Mouse (Mus musculus): ENCODE data around the gene Pde9a.

The Pde9a gene

GRCm38 (mm10) chr17:31386766-31387275 lies 811 bp downstream of the Pde9a start:
- no peak for DNase-seq (ENCODE audit: low spot score)

- no peak for DNase-seq (ENCODE audit: low spot score)
Observed at GRCm38 (mm10) chr17:31389432-31390050, 3.5 kb downstream of the Pde9a start.

DNA sequence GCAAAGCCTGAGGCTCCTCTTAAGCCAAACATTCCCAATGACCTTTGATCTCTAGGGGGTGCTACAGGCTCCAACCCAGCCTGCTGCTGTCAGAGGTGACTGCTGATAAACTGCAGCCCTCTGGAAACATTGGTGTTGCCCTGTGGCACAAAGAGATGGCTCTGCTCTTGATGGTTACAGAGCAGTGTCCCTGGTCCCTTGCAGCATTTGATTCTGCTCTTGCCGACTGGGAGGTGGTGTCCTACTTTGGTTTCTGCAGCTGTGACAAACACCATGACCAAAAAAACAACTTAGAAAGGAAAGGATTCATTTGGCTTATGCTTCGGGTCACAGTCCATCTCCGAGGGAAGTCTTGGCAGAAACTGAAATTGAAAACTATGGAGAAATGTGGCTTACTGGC lies 5.5 kb downstream of the Pde9a start:
- no peak for DNase-seq (ENCODE audit: low spot score)

DNA sequence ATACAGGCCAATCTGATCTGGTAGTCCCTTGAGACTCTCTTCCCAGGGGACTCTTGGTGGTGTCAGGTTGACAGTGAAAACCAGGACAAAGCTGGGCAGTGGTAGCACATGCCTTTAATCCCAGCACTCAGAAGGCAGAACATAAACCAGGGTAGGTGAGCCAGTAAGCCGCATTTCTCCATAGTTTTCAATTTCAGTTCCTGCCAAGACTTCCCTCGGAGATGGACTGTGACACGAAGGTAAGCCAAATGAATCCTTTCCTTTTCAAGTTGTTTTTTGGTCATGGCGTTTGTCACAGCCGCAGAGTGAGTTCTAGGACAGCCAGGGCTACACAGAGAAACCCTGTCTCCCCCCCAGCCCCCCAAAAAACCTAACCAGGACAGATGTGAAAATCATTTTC lies 6.0 kb downstream of the Pde9a start:
- DNase-seq (ENCODE audit: low spot score), result no peak

GRCm38 (mm10) chr17:31393811-31394210 lies 7.8 kb downstream of the Pde9a start:
- DNase-seq (ENCODE audit: low spot score), result no peak

GRCm38 (mm10) chr17:31400294-31400693 lies 14.3 kb downstream of the Pde9a start:
- no peak for DNase-seq (ENCODE audit: low spot score)

GRCm38 (mm10) chr17:31401160-31401559 lies 15.2 kb downstream of the Pde9a start:
- DNase-seq (ENCODE audit: low spot score), result no peak

DNA sequence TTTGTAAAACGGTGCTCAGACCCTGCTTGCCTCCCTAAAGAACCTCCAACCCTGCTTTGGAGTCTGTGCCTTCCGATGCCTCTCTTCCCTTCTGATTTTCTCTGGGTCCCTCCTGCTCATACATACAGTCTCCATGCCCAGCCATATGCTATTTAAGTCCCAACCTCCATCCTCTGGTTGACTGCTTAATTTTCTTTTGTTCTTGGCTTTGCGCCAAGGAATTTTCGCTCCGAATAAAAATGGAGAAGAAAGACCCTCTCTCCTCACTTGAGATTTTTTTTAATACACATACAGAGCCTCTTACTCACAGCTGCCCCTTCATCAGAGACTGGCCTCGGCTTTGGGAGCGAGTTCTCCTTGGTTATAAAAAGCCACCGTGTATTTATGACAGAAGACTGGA lies 16.7 kb downstream of the Pde9a start:
- DNase-seq (ENCODE audit: low spot score), result no peak

- no peak for DNase-seq (ENCODE audit: low spot score)
Observed at GRCm38 (mm10) chr17:31405694-31406227, 19.8 kb downstream of the Pde9a start.

DNA sequence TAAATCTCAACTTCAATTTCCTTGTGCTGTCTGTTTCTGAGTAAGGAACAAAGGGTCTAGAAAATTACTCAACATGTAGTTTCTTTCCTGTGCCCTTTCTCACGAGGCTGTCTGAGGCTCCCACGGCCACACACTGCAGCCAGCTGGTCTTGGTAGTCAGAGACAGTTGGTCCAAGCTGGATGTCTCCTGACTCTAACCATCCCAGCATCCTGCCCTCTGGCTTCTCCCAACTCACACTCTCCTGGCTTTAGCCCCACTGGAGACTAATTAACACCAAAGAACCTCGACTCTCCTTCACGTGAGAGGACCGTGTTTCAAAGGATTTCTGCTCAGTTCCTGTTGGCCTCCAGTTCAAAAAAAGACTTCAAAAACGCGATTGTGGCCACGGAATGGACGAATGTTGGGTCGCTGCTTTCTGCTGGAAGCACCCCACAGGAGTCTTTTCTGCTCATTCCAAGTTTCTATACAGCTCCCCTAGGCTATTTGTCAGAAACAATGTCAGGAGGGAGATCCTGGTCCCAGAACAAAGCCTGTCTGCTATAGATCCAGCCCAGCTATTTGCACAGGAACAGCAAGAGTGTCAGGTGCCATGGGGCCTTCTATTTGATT lies 23.8 kb downstream of the Pde9a start:
- DNase-seq (ENCODE audit: low spot score), result no peak

- DNase-seq (ENCODE audit: low spot score), result no peak
Observed at GRCm38 (mm10) chr17:31415258-31415657, 29.2 kb downstream of the Pde9a start.

- DNase-seq (ENCODE audit: low spot score), result no peak
Observed at GRCm38 (mm10) chr17:31418804-31419597, 33.0 kb downstream of the Pde9a start.

DNA sequence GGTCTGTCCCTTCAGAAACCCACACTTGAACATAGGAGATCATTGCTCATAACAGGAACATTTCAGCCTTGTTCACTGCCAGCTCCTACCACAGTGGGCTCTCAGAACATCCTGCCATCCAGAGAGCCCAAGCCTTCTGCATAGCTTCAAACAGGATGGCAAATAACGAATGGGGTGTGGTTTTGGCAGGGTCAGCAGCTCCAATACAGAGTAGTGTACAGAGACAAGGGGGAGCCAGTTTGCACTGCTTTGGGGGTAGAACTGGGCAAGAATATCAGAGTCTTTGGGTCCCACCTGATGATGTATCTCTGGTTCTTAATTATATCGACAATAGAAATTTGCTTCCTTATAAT lies 33.6 kb downstream of the Pde9a start:
- DNase-seq (ENCODE audit: low spot score), result no peak

DNA sequence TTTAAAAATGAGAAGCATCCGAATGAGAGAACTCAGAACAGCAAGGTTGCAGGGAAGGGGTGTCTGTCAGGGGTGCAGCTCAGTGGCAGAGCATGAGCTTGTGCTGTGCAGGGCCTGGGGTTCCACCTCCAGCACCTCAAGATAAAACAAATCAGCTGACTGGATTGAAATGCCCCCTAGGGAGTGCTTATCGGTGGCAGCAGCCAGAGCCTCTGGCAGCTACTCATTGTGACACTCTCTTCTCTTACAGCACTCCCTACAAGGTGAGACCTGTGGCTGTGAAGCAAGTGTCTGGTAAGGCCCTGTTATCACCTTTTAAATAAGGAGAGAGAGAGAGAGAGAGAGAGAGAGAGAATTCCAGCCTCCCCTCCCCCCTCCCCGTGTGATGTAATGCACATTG lies 34.0 kb downstream of the Pde9a start:
- no peak for DNase-seq (ENCODE audit: low spot score)

DNA sequence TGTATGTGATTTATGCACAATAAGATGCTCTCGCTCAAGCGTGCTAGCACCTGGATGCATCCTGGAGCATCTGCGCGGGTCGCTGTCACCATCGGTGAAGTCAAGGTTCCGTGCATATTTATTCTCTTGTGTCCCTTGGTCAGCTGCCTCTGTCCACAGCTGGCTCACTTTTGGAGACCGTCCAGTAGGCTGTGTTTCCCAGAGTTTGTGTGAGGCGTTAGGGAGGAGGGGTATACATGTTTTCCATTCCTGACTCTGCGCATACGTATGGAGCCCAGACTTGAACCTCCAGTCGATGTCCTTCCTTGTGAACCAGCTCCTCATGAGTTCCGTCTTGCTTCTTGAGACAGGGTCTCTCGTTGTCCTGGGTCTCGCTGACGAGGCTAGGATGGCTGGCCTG lies 34.6 kb downstream of the Pde9a start:
- DNase-seq (ENCODE audit: low spot score), result no peak

- DNase-seq (ENCODE audit: low spot score), result no peak
Observed at GRCm38 (mm10) chr17:31422381-31422780, 36.4 kb downstream of the Pde9a start.

GRCm38 (mm10) chr17:31423020-31423419 lies 37.0 kb downstream of the Pde9a start:
- DNase-seq (ENCODE audit: low spot score), result no peak

- no peak for DNase-seq (ENCODE audit: low spot score)
Observed at GRCm38 (mm10) chr17:31424358-31424757, 38.3 kb downstream of the Pde9a start.

- DNase-seq (ENCODE audit: low spot score), result no peak
Observed at GRCm38 (mm10) chr17:31424798-31425197, 38.8 kb downstream of the Pde9a start.

DNA sequence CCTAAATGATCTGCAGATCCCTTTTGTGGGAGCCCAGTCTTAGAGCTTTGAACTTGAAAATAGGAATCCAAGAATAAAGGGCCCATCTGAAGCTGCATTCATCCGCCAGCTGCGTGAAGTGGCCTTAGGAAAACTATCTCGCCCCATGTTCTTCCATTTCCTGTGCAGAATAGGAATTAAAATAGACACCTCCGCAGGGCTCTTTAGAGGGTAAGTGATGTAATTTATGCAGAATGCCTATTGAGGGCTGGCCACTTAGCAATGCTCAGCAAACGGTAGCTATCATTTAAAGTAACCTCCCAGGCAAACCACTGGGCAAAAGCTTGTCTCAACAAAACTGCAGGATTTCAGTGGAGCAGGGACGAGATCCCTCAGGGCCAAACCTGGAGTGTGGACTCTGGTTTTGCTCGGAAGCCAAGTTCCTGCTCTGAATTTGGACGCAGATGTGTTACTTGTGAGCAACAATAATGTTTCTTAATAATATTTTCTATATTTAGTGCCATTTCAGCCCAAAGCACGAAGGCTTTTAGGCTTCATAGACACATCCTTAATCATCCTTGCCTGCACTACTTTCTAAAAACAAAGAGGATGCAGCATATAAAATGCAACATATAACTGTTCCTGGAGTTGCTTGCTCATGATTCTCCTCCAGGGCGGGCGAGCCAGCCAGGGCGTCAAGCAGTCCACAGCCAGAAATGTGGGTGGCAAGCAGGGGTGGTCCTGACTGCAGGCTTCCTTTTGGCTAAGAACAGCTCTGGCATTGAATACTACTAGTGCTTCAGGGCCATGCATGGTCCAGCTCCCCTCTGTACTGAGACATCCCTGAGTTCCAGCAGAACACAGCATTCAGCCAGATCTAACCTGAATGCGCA lies 40.1 kb downstream of the Pde9a start:
- no peak for DNase-seq (ENCODE audit: low spot score)

DNA sequence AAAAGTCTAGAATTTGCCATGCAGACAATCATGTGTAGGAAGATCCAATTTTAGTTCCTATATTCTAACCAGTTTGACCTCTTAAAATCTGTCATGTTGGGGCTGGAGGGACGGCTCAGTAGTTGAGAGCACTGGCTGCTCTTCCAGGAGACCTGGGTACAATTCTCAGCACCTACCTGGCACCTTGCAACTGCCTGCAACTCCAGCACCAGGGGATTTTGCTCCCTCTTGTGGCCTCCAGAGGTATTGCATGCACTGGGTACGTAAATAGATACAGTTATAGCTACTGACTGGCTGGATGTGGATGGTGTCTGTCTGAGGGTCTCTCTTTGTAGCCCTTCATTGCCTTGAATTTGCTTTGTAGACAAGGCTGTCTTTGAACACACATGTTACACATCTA lies 43.4 kb downstream of the Pde9a start:
- DNase-seq (ENCODE audit: low spot score), result no peak

GRCm38 (mm10) chr17:31432878-31433281 lies 46.9 kb downstream of the Pde9a start:
- DNase-seq (ENCODE audit: low spot score), result no peak

All from ovary, postnatal 36 days (tissue).